Mouse (Mus musculus) ES-E14 (cell line): ENCODE results near the gene Ccdc184. TPM values are rescaled to one million over a fixed set of nuclear protein-coding genes. Genes with fewer than 3 reads are reported as not detected.
A peak's percentile ranks its signal among the peaks of the same experiment; 100 is the strongest.

Source experiments
- DNase-seq: peaks from one replicate; pipeline ENCODE4 v3.0.0-alpha.2; 2013; ENCODE audit warnings: low read depth, low spot score
- H3K27ac ChIP-seq: 2 replicates; pipeline ENCODE4 v1.5.1; 2012; ENCODE audit warnings: low read depth, mild to moderate bottlenecking, low read length, moderate library complexity, mixed read lengths; ENCODE audit not compliant: poor library complexity, insufficient read depth, severe bottlenecking
- H3K36me3 ChIP-seq: 2 replicates; pipeline ENCODE4 v1.6.1; 2012; ENCODE audit warnings: mild to moderate bottlenecking, low read length, moderate library complexity, mixed read lengths; ENCODE audit not compliant: control insufficient read depth, poor library complexity, insufficient read depth, severe bottlenecking
- H3K4me1 ChIP-seq, 2 experiments: fragments of 150-350 bp in 1 of 2; sonication (generic) in 1 of 2; 2 replicates each; pipeline ENCODE4 v1.6.1; 2012; ENCODE audit warnings: low read length in 2 of 2, mild to moderate bottlenecking in 1 of 2, mixed read lengths in 1 of 2; ENCODE audit not compliant: control insufficient read depth in 2 of 2, insufficient read depth in 2 of 2, poor library complexity in 1 of 2
- H3K4me3 ChIP-seq, 2 experiments: fragments of 150-350 bp in 1 of 2; sonication (generic) in 1 of 2; 2 replicates each; pipeline ENCODE4 v1.5.1; 2012; ENCODE audit warnings: low read length in 2 of 2, low read depth in 1 of 2, mild to moderate bottlenecking in 1 of 2, mixed read lengths in 1 of 2; ENCODE audit not compliant: insufficient read depth in 1 of 2, poor library complexity in 1 of 2, severe bottlenecking in 1 of 2
- H3K9ac ChIP-seq: 2 replicates; pipeline ENCODE4 v1.6.1; 2012; ENCODE audit warnings: low read depth, mild to moderate bottlenecking, low read length, mixed read lengths; ENCODE audit not compliant: poor library complexity, insufficient read depth, severe bottlenecking
- H3K9me3 ChIP-seq: fragments of 150-350 bp; sonication (generic); 2 replicates; pipeline ENCODE4 v1.6.1; 2012; ENCODE audit warnings: low read depth, mild to moderate bottlenecking, low read length; ENCODE audit not compliant: control insufficient read depth, insufficient read depth
- CHD2 ChIP-seq: IDR thresholded peaks from 2 replicates; pipeline ENCODE4 v1.6.1; 2014; ENCODE audit warnings: mild to moderate bottlenecking, low read depth, low read length, inconsistent platforms
- HCFC1 ChIP-seq: IDR thresholded peaks from 2 replicates; pipeline ENCODE4 v1.6.1; 2012; ENCODE audit warnings: low read length, inconsistent platforms, borderline replicate concordance; ENCODE audit not compliant: insufficient read depth
- MAFK ChIP-seq: IDR thresholded peaks from 2 replicates; pipeline ENCODE4 v1.6.1; 2014; ENCODE audit warnings: mild to moderate bottlenecking, low read depth, low read length, inconsistent platforms; ENCODE audit not compliant: insufficient read depth
- ZC3H11A ChIP-seq: IDR thresholded peaks from 2 replicates; pipeline ENCODE4 v1.6.1; 2012; ENCODE audit warnings: low read depth, mild to moderate bottlenecking, inconsistent platforms, low read length, borderline replicate concordance
- ZNF384 ChIP-seq: IDR thresholded peaks from 2 replicates; pipeline ENCODE4 v1.6.1; 2012; ENCODE audit warnings: low read depth, low read length, inconsistent platforms
- in situ Hi-C, 2 experiments: fragments of 600-800 bp; cut with MboI; formaldehyde crosslinking; loops; one replicate each; pipeline ENCODE4 v1.15.1; 2025; ENCODE audit warnings: low sequenced_read_pairs in 2 of 2, inconsistent platforms in 1 of 2; ENCODE audit not compliant: unreplicated experiment in 2 of 2
- total RNA-seq: library from RNA; depleted of rRNA; stranded (reverse); fragments of 300-350 nt; gene quantifications from 2 replicates; pipeline ENCODE4 v1.2.3, GENCODE M21; 2012

Ccdc184 gene
- total RNA-seq, 1 experiment = 0.80 TPM

- Histone ChIP-seq H3K27ac (no peak overlapping the region), H3K4me3 (no peak overlapping the region), H3K9ac (no peak overlapping the region), H3K9me3 (no peaks in the 10 kb centered on the region), H3K4me1 (peaks cover 0 to 6% of the 10 kb centered on the region in 2 experiments; a peak in 1 of 4 replicates), H3K36me3 (no peaks in the 10 kb centered on the region)
- in situ Hi-C loops = no loop called here
- TF ChIP-seq CHD2 = no peak
- no peak for TF ChIP-seq ZNF384
- no peak for DNase-seq
Observed at GRCm38 (mm10) chr15:98170365-98170764, 3.4 kb downstream of the Ccdc184 start.

GRCm38 (mm10) chr15:98170917-98171316 lies 4.0 kb downstream of the Ccdc184 start:
- no peak for DNase-seq
- in situ Hi-C loops = no loop called here
- peaks cover 0 to 6% of the 10 kb centered on the region in 2 experiments; a peak in 1 of 4 replicates for H3K4me1 ChIP-seq
- no peak overlapping the region for H3K27ac ChIP-seq
- no peaks in the 10 kb centered on the region for H3K36me3 ChIP-seq
- no peak overlapping the region for H3K9ac ChIP-seq
- no peaks in the 10 kb centered on the region for H3K9me3 ChIP-seq
- H3K4me3 ChIP-seq = no peak overlapping the region
- no peak for TF ChIP-seq ZC3H11A
- no peak for TF ChIP-seq CHD2
- no peak for TF ChIP-seq MAFK
- no peak for TF ChIP-seq HCFC1
- no peak for TF ChIP-seq ZNF384

- TF ChIP-seq CHD2 = no peak
- no peak for TF ChIP-seq MAFK
- TF ChIP-seq ZNF384 = no peak
- no peak for TF ChIP-seq ZC3H11A
- TF ChIP-seq HCFC1 = no peak
- no peak for DNase-seq
- H3K9ac ChIP-seq = no peak overlapping the region
- no peaks in the 10 kb centered on the region for H3K9me3 ChIP-seq
- in situ Hi-C loops = no loop called here
- no peaks in the 10 kb centered on the region for H3K36me3 ChIP-seq
- H3K27ac ChIP-seq = no peak overlapping the region
- peaks cover 0 to 6% of the 10 kb centered on the region in 2 experiments; a peak in 1 of 4 replicates for H3K4me1 ChIP-seq
- no peak overlapping the region for H3K4me3 ChIP-seq
Observed at GRCm38 (mm10) chr15:98172113-98172512, 5.2 kb downstream of the Ccdc184 start.

- in situ Hi-C loops = no loop called here
- Histone ChIP-seq H3K9me3 (no peaks in the 10 kb centered on the region), H3K4me3 (no peak overlapping the region), H3K27ac (no peak overlapping the region), H3K9ac (no peak overlapping the region), H3K36me3 (no peaks in the 10 kb centered on the region), H3K4me1 (no peaks in the 10 kb centered on the region)
- TF ChIP-seq ZNF384 = no peak
- TF ChIP-seq CHD2 = no peak
- TF ChIP-seq MAFK = no peak
- TF ChIP-seq HCFC1 = no peak
- TF ChIP-seq ZC3H11A = no peak
- peak; percentile 51 for DNase-seq
Observed at GRCm38 (mm10) chr15:98173821-98174220, 6.9 kb downstream of the Ccdc184 start.

- H3K9me3 ChIP-seq = no peaks in the 10 kb centered on the region
Observed at GRCm38 (mm10) chr15:98177320-98177719, 10.4 kb downstream of the Ccdc184 start.

More at GRCm38 (mm10) chr15:98177320-98177719, 10.4 kb downstream of the Ccdc184 start:
- Histone ChIP-seq H3K4me1 (0 out of 4 replicates have a peak, but pooled peaks cover 0 to 2% of the 10 kb centered on the region in 2 experiments), H3K36me3 (no peaks in the 10 kb centered on the region), H3K27ac (no peak overlapping the region), H3K4me3 (no peak overlapping the region), H3K9ac (no peak overlapping the region)
- no peak for DNase-seq
- TF ChIP-seq ZNF384 (no peak), CHD2 (no peak), HCFC1 (no peak), MAFK (no peak), ZC3H11A (no peak)
- in situ Hi-C loops = no loop called here
